Mouse (Mus musculus) adrenal gland, adult (tissue): ENCODE measurements at regions not wholly inside any gene's neighbourhood (a gene's known extent, or its start where the extent isn't known, plus 50 kb on each side); places are given as distances from the start of the nearest gene placed in this dataset.
A peak's percentile ranks its signal among the peaks of the same experiment; 100 is the strongest.

ENCODE experiments used
- DNase-seq, 2 experiments: peaks; one replicate each; pipeline ENCODE4 v3.0.0; 2022 to 2023; ENCODE audit warnings: low spot score in 1 of 2; ENCODE audit not compliant: inconsistent age in 2 of 2

DNA sequence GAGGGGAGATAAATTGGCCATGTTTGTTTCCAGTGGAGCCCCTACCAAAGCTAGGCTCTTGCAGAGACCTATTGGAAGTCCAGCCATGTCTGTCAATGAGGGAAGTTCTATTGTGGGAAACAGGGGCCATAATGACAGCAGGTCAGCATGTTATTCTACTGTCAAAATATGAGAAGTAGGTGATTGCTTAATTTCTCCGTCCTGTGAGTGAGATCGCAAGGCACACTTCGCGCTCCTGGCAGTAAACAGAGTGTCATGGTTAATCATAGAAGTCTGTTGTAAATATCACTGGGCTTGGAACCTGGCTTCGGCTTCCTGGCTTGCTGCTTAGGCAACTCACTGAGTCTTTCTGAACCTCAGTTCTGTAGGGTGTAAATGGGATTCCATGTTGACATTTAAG lies 72.5 kb upstream of the Ccdc122 start:
- peak in 1 of 2 experiments; percentile 51 for DNase-seq

DNA sequence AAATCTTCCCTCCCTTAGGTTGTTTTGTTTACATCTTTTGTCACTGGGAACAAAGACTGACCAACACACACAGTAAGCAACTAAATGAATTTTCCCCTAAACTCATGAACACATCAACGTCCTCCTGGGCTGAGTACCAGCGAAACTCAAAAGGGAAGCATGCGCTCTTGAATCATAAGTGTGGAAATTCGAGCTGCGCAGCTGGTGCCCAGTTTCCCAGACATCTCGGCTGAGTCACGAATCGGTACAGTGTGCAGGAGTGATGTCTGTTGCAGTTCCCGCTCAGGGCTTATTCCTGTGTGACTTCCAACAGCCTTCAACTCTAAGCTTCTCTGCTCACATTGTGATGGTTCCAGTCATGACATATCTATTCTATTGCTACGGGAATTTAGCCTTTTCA lies 77.7 kb upstream of the Ccdc122 start:
- DNase-seq: no peak

DNA sequence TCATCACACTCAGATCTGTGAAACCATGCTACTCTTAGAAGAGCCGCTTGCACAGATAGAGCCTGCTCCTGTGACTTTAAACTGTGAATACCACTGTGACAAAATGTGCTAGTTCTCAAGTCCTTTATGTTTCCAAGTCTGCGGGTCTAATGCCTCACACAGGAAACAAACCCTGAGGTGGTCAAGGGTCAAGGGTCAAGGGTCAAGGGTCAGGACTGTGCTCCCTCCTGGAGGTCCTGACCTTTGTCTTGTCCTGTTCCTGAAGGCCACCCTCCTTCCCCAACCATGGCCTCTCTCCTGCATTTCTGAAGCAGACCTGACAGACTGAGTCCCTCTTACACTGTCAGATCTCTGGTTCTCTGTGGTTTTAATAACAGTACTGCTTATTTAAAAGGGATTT lies 79.4 kb upstream of the Ccdc122 start:
- DNase-seq: no peak

GRCm38 (mm10) chr14:76953171-76953570 lies 83.4 kb upstream of the Ccdc122 start:
- DNase-seq: no peak

GRCm38 (mm10) chr14:76951450-76951849 lies 85.1 kb upstream of the Ccdc122 start:
- DNase-seq: peak; percentile 91 to 94

DNA sequence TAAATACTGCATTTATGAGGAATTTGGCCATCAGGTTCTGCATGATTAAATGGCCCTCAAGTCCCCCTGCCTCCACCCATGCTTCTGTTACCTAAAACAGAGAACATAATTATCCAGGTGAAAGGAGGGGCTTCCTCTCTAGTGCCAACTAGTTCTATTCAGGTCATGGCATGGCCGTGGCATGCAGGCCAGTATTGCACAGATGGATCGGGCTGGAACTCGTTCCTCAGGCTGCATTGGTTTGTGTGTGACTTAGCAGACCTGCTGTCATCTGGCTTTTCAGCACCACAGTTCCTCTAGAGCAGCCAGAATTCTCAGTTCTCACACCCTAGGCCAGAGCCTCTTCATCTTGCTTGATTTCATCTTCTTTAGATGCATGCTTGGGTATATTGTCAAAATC lies 87.2 kb upstream of the Ccdc122 start:
- peak in 1 of 2 experiments; percentile 76 for DNase-seq

DNA sequence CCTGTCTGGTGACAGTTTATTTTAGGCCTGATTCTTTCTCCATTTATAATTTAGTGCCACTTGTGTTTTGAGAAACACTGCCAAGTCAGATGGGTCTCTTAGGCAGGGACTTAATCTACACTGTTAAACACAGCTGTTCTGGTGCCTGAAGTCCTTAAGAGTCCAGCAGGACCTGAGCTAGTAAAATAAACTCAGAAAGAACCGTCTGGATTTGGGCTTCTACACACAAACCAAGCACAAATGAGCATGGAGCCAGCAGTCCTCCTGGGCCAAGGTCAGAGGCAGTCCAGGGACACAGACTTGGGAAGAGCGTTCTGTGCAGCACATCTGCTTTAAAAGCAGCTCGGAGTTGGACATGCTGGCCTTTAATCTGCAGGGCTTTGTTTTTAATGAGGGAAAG lies 87.6 kb upstream of the Ccdc122 start:
- peak; percentile 83 to 88 for DNase-seq

DNA sequence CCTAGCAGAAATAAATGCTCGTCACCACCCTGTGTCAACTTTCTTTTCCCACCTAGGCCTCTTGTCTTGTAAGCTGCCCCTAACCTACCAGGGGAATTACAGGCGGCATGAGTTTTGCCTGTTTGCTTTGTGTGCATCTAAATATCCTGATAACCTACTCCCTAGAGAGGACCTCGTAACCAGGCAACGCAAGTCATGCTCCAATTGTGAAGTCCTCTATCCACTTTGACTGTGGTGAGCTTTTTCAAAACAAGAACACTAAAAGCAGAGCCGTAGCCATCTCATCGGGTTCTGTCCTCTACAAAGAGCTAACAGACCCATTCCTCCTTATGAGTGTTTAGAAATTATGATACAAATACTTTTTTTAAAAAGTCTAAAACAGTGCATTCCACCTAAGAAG lies 88.1 kb upstream of the Ccdc122 start:
- DNase-seq: peak in 1 of 2 experiments; percentile 58

DNA sequence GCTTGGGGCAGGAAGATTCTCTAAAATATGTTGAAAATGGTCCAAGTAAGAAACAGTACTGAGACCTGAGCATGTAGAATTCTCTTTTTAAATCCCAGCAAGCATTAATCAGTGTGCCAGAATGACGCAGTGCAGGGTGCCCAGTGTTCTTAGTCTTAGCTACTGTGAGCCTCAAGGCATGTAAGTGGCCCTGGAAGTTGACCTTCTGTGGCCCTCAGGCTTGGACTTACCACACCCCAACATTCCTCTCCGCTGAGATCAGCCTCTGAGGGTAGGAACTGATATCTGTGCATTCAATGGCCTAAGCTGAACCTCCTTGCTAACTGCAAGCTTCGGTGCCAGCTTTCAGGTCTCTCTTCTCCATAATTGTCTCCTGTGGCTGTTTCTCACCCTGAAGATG lies 89.4 kb upstream of the Ccdc122 start:
- peak; percentile 90 to 91 for DNase-seq

DNA sequence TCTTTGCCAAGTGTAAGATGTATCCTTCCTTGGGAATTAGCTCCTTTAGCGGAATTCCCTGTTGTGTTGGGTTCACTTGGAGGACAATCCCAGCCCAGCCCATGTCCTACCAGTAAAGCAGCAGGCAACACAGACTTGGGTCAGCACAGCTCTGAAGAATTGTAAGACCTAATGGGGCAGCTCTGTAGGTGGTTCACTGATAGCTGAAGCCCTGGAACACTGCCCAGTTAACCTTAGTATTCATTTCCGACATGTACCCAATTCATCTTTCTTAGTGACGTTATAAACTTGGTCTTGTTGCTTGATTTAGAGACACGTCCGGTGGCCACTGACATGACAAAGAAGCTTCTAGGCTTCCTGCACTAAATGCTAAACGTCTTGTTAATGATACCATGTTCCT lies 90.9 kb upstream of the Ccdc122 start:
- peak; percentile 80 to 85 for DNase-seq

DNA sequence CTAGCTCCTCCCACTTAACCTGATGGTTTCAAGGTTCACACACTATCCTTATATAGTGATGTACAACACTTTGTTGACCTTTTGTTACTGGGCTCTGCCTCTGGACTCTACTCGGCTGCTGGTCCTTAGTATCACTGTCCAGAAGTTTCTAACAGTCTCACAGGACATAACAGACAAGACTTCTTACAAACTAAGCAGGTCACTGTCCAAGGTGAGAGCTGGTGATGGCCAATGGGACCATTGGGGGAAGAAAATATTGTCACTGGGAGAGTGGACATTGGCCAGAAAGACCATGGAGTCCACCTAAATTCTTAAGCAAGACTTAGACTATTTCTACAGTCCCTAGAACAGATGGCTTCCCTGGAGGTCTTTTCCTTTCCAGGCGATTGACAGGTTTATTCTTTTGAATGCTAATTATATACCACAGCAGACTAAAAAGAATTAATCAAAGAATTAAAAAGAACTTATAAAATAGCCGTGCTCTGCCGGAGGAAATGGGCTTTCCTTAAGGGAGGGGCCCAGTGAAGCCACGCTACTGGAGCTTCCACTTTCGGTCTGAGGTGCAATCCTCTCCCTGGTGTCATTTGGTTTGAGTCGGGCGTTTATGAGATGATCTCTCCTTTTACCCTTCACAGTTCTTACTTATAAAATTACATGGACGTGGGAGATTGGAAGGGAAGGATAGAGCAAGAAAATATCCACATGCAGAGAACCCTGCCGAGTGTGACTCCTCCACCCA lies 94.9 kb upstream of the Ccdc122 start:
- peak in 1 of 2 experiments; percentile 52 for DNase-seq

DNA sequence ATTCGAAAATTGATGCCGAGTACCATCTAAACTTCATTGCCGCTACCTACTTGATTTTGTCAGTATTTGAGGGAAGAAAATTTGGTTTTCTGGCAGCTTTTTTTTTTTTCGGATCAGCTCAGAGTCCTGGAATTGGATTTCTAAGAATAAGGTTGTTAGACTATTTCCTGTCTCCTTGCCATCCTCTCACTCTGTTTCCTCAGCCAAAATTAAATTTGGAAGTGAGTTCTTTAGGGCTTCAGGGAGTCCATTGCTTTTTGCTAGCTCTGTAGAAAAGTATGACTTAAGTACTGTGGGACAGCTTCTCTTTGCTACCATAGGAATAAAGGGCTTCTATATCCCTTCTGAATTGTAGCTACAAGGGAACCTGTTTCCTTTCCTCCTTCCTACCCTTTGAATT lies 96.1 kb upstream of the Ccdc122 start:
- no peak for DNase-seq

- DNase-seq: peak; percentile 42 to 57
Measured at GRCm38 (mm10) chr14:76936671-76937070, 99.9 kb upstream of the Ccdc122 start.

- DNase-seq: peak; percentile 69 to 81
Measured at GRCm38 (mm10) chr14:76936051-76936450, 100.5 kb upstream of the Ccdc122 start.

DNA sequence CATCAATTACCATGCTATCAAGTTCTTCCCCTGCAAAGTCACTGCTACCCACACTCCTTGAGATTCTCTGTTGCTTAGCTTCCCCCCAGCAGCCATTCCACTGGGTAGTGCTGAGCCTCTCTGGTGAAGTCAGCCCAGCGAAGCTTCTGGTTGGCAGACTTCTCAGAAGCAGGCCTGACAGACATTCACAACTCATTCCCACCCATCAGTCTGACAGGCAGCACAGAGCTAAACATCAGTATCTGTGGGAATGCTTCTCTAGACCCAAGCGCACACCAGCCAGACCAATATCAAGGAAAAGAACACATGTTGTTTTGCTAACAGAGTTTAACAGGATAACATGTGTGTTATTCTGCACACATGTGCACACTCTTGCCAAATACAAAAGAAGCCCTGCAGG lies 101.1 kb upstream of the Ccdc122 start:
- DNase-seq: peak in 1 of 2 experiments; percentile 64

DNA sequence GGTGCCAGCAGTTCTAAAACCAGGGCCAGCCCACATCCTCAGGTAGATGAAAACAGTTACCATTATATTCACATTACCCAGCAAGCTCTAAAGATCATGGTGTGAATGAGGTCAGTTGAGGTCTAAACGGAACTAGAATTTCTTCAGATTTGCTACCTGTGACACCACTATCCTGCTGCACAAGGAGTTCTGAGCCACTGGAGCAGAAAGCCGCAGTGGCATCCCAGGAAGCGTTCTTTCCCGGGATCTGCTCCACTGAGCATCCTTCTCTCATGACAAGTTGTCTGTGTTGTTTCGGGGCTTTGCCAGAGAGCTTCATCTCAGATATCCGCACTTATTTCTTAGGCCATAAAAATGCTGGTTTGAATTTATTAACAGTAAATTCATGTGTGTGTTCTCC lies 103.7 kb upstream of the Ccdc122 start:
- DNase-seq: no peak

- DNase-seq: no peak
Measured at GRCm38 (mm10) chr14:76931398-76931797, 105.2 kb upstream of the Ccdc122 start.

- no peak for DNase-seq
Measured at GRCm38 (mm10) chr14:76929562-76929961, 107.0 kb upstream of the Ccdc122 start.

DNA sequence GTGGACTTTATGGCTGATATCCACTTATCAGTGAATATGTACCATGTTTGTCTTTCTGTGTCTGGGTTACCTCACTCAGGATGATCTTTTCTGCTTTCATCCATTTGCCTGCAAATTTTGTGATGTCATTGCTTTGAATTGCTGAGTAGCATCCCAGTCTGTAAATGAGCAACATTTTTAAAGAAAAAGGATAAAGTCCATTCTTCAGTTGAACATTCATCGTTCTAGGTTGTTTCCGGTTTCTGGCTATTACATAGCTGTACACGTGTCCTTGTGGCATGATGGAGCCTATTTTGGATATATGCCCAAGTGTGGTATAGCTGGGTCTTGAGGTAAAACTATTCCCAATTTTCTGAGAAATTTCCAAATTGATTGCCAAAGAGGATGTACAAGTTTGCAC lies 107.9 kb upstream of the Ccdc122 start:
- no peak for DNase-seq

DNA sequence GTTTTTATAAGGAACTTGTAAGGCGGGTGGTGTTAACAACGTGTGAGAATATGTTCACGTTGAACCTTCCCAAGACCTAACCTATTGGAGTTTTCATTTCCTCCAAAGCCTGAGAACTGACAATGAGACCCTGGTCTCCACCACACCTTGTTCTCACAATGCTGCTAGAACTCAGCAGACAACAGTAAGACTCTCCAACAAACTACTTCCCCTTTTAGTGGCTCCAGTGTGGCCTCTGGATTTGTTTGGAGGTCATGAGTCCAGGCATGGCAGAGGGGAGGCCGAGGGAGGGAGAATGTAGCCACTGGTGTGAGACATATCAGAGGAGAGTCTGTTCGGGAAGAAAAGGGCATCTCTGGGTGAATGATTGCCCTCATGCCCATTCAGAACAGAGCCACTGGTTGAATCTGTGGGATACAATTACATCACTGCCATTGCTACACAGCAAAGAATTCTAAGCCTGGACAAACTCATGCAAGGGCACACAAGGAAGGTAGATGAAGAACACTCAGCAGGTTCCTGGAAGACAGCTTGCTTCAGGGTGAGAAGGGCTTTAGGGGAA lies 109.2 kb upstream of the Ccdc122 start:
- no peak for DNase-seq

DNA sequence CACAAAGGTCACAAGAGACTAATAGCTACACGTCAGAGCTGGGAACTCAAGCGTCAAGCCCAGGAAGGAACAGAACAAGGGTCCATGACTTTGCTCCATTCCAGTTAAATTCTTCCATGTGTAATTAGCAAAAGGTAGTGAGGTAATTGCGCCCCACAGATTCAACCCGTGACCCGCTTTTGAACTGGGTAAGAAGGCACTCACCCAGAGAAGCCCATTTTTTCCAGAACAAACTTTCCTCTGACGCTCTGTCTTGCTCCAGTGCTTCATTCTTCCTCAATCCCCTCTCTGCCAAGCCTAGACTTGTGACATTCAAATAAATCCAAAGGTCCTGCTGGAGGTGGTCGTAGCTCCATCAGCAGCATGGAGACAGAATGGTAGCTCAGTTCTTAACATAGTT lies 110.2 kb upstream of the Ccdc122 start:
- no peak for DNase-seq

DNA sequence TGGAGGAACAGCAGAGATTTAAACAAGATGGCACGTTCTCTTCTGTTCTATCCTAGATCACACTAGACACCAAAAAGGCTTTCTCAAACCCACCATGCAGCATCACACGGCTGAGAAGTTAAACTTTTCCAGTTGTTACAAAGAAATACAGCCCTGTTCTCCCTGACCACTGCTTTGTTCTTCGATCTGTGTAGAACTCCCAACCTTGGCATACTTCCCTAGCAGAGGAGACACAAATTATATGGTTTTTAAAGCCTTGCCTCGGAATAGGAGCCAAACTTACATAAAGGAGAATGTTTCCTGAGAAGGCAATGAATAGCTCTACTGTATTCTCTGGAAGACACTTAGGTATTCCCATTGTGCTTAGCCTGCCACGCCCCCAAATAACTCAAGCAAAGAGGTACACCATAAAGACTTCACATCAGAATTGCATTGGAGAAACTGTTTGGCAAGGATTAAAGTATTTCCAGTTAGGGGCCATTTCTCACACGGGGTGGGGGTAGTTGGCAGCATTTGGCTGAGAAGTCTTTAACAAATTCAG lies 114.1 kb upstream of the Ccdc122 start:
- no peak for DNase-seq

- peak in 1 of 2 experiments; percentile 15 for DNase-seq
Measured at GRCm38 (mm10) chr14:76918091-76918490, 118.5 kb upstream of the Ccdc122 start.
